8 mouse cellular contexts compared by ENCODE assay signal in genomic region chr12:31350944-31351928, GRCm38 (mm10). TPM values are rescaled to one million over a fixed set of nuclear protein-coding genes. Genes with fewer than 3 reads are reported as not detected.
A peak's percentile ranks its signal among the peaks of the same experiment; 100 is the strongest.
DNase-seq lines count a peak whose midpoint lies in the region; ATAC-seq and TF ChIP-seq lines count a peak whose summit lies in the region.

Dld (minus strand) TSS chr12:31351453.

- peaks cover 4% of the 10 kb centered on the region; the same call in 1 of the 2 replicates for H3K9me3 ChIP-seq in heart, embryonic 12.5 days (replicated peaks)
- no peaks in the 10 kb centered on the region for H3K9me3 ChIP-seq in kidney, postnatal 0 days (replicated peaks; ENCODE audit: low read length)
- H3K9me3 ChIP-seq in liver, embryonic 11.5 days (ENCODE audit: control insufficient read depth, low read length), result no peaks in the 10 kb centered on the region
- no peaks in the 10 kb centered on the region for H3K9me3 ChIP-seq in stomach, embryonic 14.5 days (ENCODE audit: control insufficient read depth, low read depth, low read length)

- WGBS in heart, embryonic 12.5 days, result 5% methylated on average over 66 of the region's 66 CpGs
- WGBS in kidney, postnatal 0 days, result 4% methylated on average over 65 of the region's 66 CpGs
- 5% methylated on average over 65 of the region's 66 CpGs for WGBS in liver, embryonic 11.5 days
- 5% methylated on average over 58 of the region's 66 CpGs for WGBS in stomach, embryonic 14.5 days

- TF ChIP-seq CTCF in kidney, postnatal 0 days (IDR thresholded peaks at IDR 0.05; ENCODE audit: low read depth), result no peak

- H3K4me2 ChIP-seq in heart, embryonic 12.5 days, result peak within 1 kb of the TSS; percentile 88
- H3K4me2 ChIP-seq in kidney, postnatal 0 days (ENCODE audit: low read length), result peak within 1 kb of the TSS; percentile 80
- H3K4me2 ChIP-seq in liver, embryonic 11.5 days, result peak within 1 kb of the TSS; percentile 84
- H3K4me2 ChIP-seq in stomach, embryonic 14.5 days (replicated peaks; ENCODE audit: low read depth, low read length), result peak within 1 kb of the TSS; percentile 86

- peaks cover 12% of the 10 kb centered on the region for H3K4me1 ChIP-seq in heart, embryonic 12.5 days (replicated peaks)
- H3K4me1 ChIP-seq in kidney, postnatal 0 days (replicated peaks; ENCODE audit: insufficient read depth, low read length), result 0 out of 2 replicates have a peak, but pooled peaks cover 7% of the 10 kb centered on the region
- H3K4me1 ChIP-seq in liver, embryonic 11.5 days (replicated peaks; ENCODE audit: control insufficient read depth, insufficient read depth, low read length), result peaks cover 6% of the 10 kb centered on the region
- peaks cover 3% of the 10 kb centered on the region; the same call in 1 of the 2 replicates for H3K4me1 ChIP-seq in stomach, embryonic 14.5 days (ENCODE audit: control insufficient read depth, insufficient read depth, low read length)

- no peaks in the 10 kb centered on the region for H3K27me3 ChIP-seq in heart, embryonic 12.5 days (replicated peaks)
- H3K27me3 ChIP-seq in kidney, postnatal 0 days (ENCODE audit: insufficient read depth, low read length), result no peaks in the 10 kb centered on the region
- no peaks in the 10 kb centered on the region for H3K27me3 ChIP-seq in liver, embryonic 11.5 days (replicated peaks; ENCODE audit: control insufficient read depth, insufficient read depth, low read length)
- H3K27me3 ChIP-seq in stomach, embryonic 14.5 days (ENCODE audit: control insufficient read depth, insufficient read depth, low read length), result no peaks in the 10 kb centered on the region

- DNase-seq in CD4-positive helper T cell, adult 2 months (ENCODE audit: low read depth, low spot score), result peak; percentile 96
- peak; percentile 91 for DNase-seq in brain, embryonic 18.5 days (ENCODE audit: low read depth, low spot score)
- peak; percentile 98 for DNase-seq in kidney, postnatal 0 days (ENCODE audit: low spot score)
- peak; percentile 91 for DNase-seq in liver, embryonic 11.5 days (ENCODE audit: low spot score)
- DNase-seq in naive thymus-derived CD4-positive, alpha-beta T cell, adult 2 months (ENCODE audit: low read depth), result peak; percentile 96

- peaks cover 20% of the 10 kb centered on the region for H3K36me3 ChIP-seq in heart, embryonic 12.5 days
- H3K36me3 ChIP-seq in kidney, postnatal 0 days (ENCODE audit: insufficient read depth, low read length), result peaks cover 3% of the 10 kb centered on the region
- H3K36me3 ChIP-seq in liver, embryonic 11.5 days (ENCODE audit: control insufficient read depth, insufficient read depth, low read length), result peaks cover 4% of the 10 kb centered on the region; the same call in 1 of the 2 replicates
- H3K36me3 ChIP-seq in stomach, embryonic 14.5 days (ENCODE audit: control insufficient read depth, insufficient read depth, low read length), result peaks cover 13% of the 10 kb centered on the region; the same call in 1 of the 2 replicates

- H3K4me3 ChIP-seq in heart, embryonic 12.5 days, result peak within 1 kb of the TSS; percentile 97
- H3K4me3 ChIP-seq in kidney, postnatal 0 days (replicated peaks; ENCODE audit: low read depth, low read length), result peak within 1 kb of the TSS; percentile 98
- peak within 1 kb of the TSS; percentile 72 for H3K4me3 ChIP-seq in liver, embryonic 11.5 days (ENCODE audit: low read depth, low read length)
- peak within 1 kb of the TSS; percentile 98 for H3K4me3 ChIP-seq in stomach, embryonic 14.5 days (ENCODE audit: low read depth, low read length)

- peak within 1 kb of the TSS; percentile 85 for H3K27ac ChIP-seq in heart, embryonic 12.5 days (ENCODE audit: poor library complexity, severe bottlenecking)
- H3K27ac ChIP-seq in kidney, postnatal 0 days, result peak within 1 kb of the TSS; percentile 86
- H3K27ac ChIP-seq in liver, embryonic 11.5 days (ENCODE audit: low read depth, low read length), result no peak within 1 kb of the TSS; the same call in 1 of the 2 replicates
- H3K27ac ChIP-seq in stomach, embryonic 14.5 days (ENCODE audit: low read length), result peak within 1 kb of the TSS; percentile 67

- H3K9ac ChIP-seq in heart, embryonic 12.5 days, result peak within 1 kb of the TSS; percentile 95
- H3K9ac ChIP-seq in kidney, postnatal 0 days (ENCODE audit: low read depth, low read length), result peak within 1 kb of the TSS; percentile 91
- H3K9ac ChIP-seq in liver, embryonic 11.5 days (ENCODE audit: low read depth, low read length), result peak within 1 kb of the TSS; percentile 78
- H3K9ac ChIP-seq in stomach, embryonic 14.5 days (replicated peaks; ENCODE audit: low read depth, low read length), result peak within 1 kb of the TSS; percentile 90

- ATAC-seq in erythroid progenitor cell, adult 5-6 weeks (replicated peaks; ENCODE audit: low FRiP score, poor library complexity, severe bottlenecking), result peak; percentile 100
- ATAC-seq in heart, embryonic 12.5 days (ENCODE audit: insufficient number of reproducible peaks, low FRiP score), result peak; percentile 98
- ATAC-seq in kidney, postnatal 0 days (replicated peaks; ENCODE audit: low FRiP score, low read depth), result peak; percentile 98
- ATAC-seq in liver, embryonic 11.5 days (replicated peaks; ENCODE audit: low FRiP score), result peak; percentile 98
- ATAC-seq in stomach, embryonic 14.5 days (ENCODE audit: insufficient number of reproducible peaks, insufficient read depth, low FRiP score, low read depth), result peak; percentile 99

RNA-seq across cellular contexts. Expression of gene Dld, which starts in this region (rescaled TPM):
- total RNA-seq in erythroid progenitor cell, adult 5-6 weeks (2015; ENCODE audit: low replicate concordance), result 46.5 and 64.6 TPM in 2 replicates
- 46.2 and 53.4 TPM in 2 replicates for total RNA-seq in erythroid progenitor cell, adult 5-6 weeks (2017; ENCODE audit: low replicate concordance)
- polyA plus RNA-seq in heart, embryonic 12.5 days (2016; fragmentation: Nextera tagmentation; extraction: Ambion mirVana), result 235 and 238 TPM in 2 replicates
- polyA plus RNA-seq in kidney, postnatal 0 days (2015; fragmentation: Nextera tagmentation; extraction: Ambion mirVana), result 196 and 202 TPM in 2 replicates
- polyA plus RNA-seq in liver, embryonic 11.5 days (2014; fragmentation: Nextera tagmentation; extraction: Ambion mirVana), result 139 and 157 TPM in 2 replicates
- 123 and 129 TPM in 2 replicates for polyA plus RNA-seq in stomach, embryonic 14.5 days (2014; fragmentation: Nextera tagmentation; extraction: Ambion mirVana)
